Mouse (Mus musculus): ENCODE data around the gene C1qtnf4. TPM values are rescaled to one million over a fixed set of nuclear protein-coding genes. Genes with fewer than 3 reads are reported as not detected.

C1qtnf4 gene
- polyA plus RNA-seq, 1 experiment from 2014 or later = 182 TPM

- ATAC-seq (ENCODE audit: low FRiP score, low read depth) = no peak
These were observed 31.0 kb downstream of the C1qtnf4 start for GRCm38 (mm10) chr2:90916560-90917232.

GRCm38 (mm10) chr2:90917233-90917998, 31.8 kb downstream of the C1qtnf4 start:
- H3K4me2 ChIP-seq = peak overlapping the region; percentile 96
- peak overlapping the region; percentile 79 for H3K4me3 ChIP-seq
- under 1% methylated on average over 66 of the region's 73 CpGs for WGBS
- H3K4me1 ChIP-seq (replicated peaks) = peaks cover 40% of the 10 kb centered on the region
- ATAC-seq (ENCODE audit: low FRiP score, low read depth) = peak; percentile 86
- H3K36me3 ChIP-seq = peaks cover 14% of the 10 kb centered on the region
- H3K9ac ChIP-seq = peak overlapping the region; percentile 95
- H3K27ac ChIP-seq (replicated peaks) = peak overlapping the region; percentile 94
- H3K27me3 ChIP-seq = no peaks in the 10 kb centered on the region
- no peaks in the 10 kb centered on the region for H3K9me3 ChIP-seq

More at GRCm38 (mm10) chr2:90916560-90917232, 31.0 kb downstream of the C1qtnf4 start:
- Histone ChIP-seq H3K27ac (replicated peaks) (peak overlapping the region; percentile 94), H3K4me1 (replicated peaks) (peaks cover 40% of the 10 kb centered on the region), H3K9ac (peak overlapping the region; percentile 95), H3K4me3 (peak overlapping the region; percentile 79), H3K9me3 (no peaks in the 10 kb centered on the region), H3K27me3 (no peaks in the 10 kb centered on the region), H3K4me2 (peak overlapping the region; percentile 96), H3K36me3 (peaks cover 19% of the 10 kb centered on the region)
- 31% methylated on average over 7 of the region's 7 CpGs for WGBS

GRCm38 (mm10) chr2:90917999-90918698, 32.5 kb downstream of the C1qtnf4 start:
- H3K9ac ChIP-seq = peak overlapping the region; percentile 95
- H3K4me2 ChIP-seq = peak overlapping the region; percentile 96
- H3K36me3 ChIP-seq = peaks cover 8% of the 10 kb centered on the region
- H3K4me3 ChIP-seq = peak overlapping the region; percentile 79
- 12% methylated on average over 15 of the region's 16 CpGs for WGBS
- H3K9me3 ChIP-seq = no peaks in the 10 kb centered on the region
- peak overlapping the region; percentile 94 for H3K27ac ChIP-seq (replicated peaks)
- ATAC-seq (ENCODE audit: low FRiP score, low read depth) = peak; percentile 69
- peaks cover 40% of the 10 kb centered on the region for H3K4me1 ChIP-seq (replicated peaks)
- H3K27me3 ChIP-seq = no peaks in the 10 kb centered on the region

- Histone ChIP-seq H3K4me3 (no peak overlapping the region), H3K36me3 (no peaks in the 10 kb centered on the region), H3K27me3 (no peaks in the 10 kb centered on the region), H3K4me1 (replicated peaks) (peaks cover 21% of the 10 kb centered on the region), H3K9me3 (no peaks in the 10 kb centered on the region), H3K4me2 (no peak overlapping the region), H3K9ac (no peak overlapping the region), H3K27ac (replicated peaks) (no peak overlapping the region)
- 95% methylated on average over 1 of the region's 1 CpGs for WGBS
- no peak for ATAC-seq (ENCODE audit: low FRiP score, low read depth)
These were observed 35.5 kb downstream of the C1qtnf4 start for GRCm38 (mm10) chr2:90921178-90921577.

- no peak overlapping the region for H3K9ac ChIP-seq
- no peak overlapping the region for H3K4me3 ChIP-seq
- peaks cover 10% of the 10 kb centered on the region for H3K4me1 ChIP-seq (replicated peaks)
- no peak overlapping the region for H3K27ac ChIP-seq (replicated peaks)
- no peaks in the 10 kb centered on the region for H3K27me3 ChIP-seq
- no peaks in the 10 kb centered on the region for H3K36me3 ChIP-seq
- ATAC-seq (ENCODE audit: low FRiP score, low read depth) = no peak
- 97% methylated on average over 2 of the region's 2 CpGs for WGBS
- H3K4me2 ChIP-seq = no peak overlapping the region
- H3K9me3 ChIP-seq = no peaks in the 10 kb centered on the region
These were observed 37.0 kb downstream of the C1qtnf4 start for GRCm38 (mm10) chr2:90922636-90923035.

GRCm38 (mm10) chr2:90928566-90928965, 42.9 kb downstream of the C1qtnf4 start:
- 88% methylated on average over 13 of the region's 13 CpGs for WGBS
- no peak for ATAC-seq (ENCODE audit: low FRiP score, low read depth)
- no peak overlapping the region for H3K27ac ChIP-seq (replicated peaks)

GRCm38 (mm10) chr2:90931829-90932228, 46.2 kb downstream of the C1qtnf4 start:
- 80% methylated on average over 8 of the region's 8 CpGs for WGBS
- H3K4me2 ChIP-seq = no peak overlapping the region

More at GRCm38 (mm10) chr2:90928566-90928965, 42.9 kb downstream of the C1qtnf4 start:
- Histone ChIP-seq H3K4me3 (no peak overlapping the region), H3K9me3 (no peaks in the 10 kb centered on the region), H3K4me2 (no peak overlapping the region), H3K36me3 (no peaks in the 10 kb centered on the region), H3K27me3 (no peaks in the 10 kb centered on the region), H3K9ac (no peak overlapping the region), H3K4me1 (replicated peaks) (no peaks in the 10 kb centered on the region)

GRCm38 (mm10) chr2:90932273-90932672, 46.6 kb downstream of the C1qtnf4 start:
- 64% methylated on average over 2 of the region's 2 CpGs for WGBS

More at GRCm38 (mm10) chr2:90931829-90932228, 46.2 kb downstream of the C1qtnf4 start:
- Histone ChIP-seq H3K27me3 (no peaks in the 10 kb centered on the region), H3K4me3 (no peak overlapping the region), H3K36me3 (no peaks in the 10 kb centered on the region), H3K27ac (replicated peaks) (no peak overlapping the region), H3K9ac (no peak overlapping the region), H3K4me1 (replicated peaks) (no peaks in the 10 kb centered on the region), H3K9me3 (no peaks in the 10 kb centered on the region)
- no peak for ATAC-seq (ENCODE audit: low FRiP score, low read depth)

GRCm38 (mm10) chr2:90938362-90938761, 52.7 kb downstream of the C1qtnf4 start:
- no peak for ATAC-seq (ENCODE audit: low FRiP score, low read depth)
- Histone ChIP-seq H3K27me3 (no peaks in the 10 kb centered on the region), H3K36me3 (no peaks in the 10 kb centered on the region), H3K9me3 (no peaks in the 10 kb centered on the region), H3K4me1 (replicated peaks) (peaks cover 30% of the 10 kb centered on the region), H3K4me2 (no peak overlapping the region), H3K9ac (no peak overlapping the region), H3K4me3 (no peak overlapping the region), H3K27ac (replicated peaks) (no peak overlapping the region)
- 76% methylated on average over 3 of the region's 3 CpGs for WGBS

More at GRCm38 (mm10) chr2:90932273-90932672, 46.6 kb downstream of the C1qtnf4 start:
- Histone ChIP-seq H3K4me2 (no peak overlapping the region), H3K36me3 (no peaks in the 10 kb centered on the region), H3K4me1 (replicated peaks) (no peaks in the 10 kb centered on the region), H3K27ac (replicated peaks) (no peak overlapping the region), H3K9me3 (no peaks in the 10 kb centered on the region), H3K27me3 (no peaks in the 10 kb centered on the region), H3K4me3 (no peak overlapping the region), H3K9ac (no peak overlapping the region)
- ATAC-seq (ENCODE audit: low FRiP score, low read depth) = no peak

GRCm38 (mm10) chr2:90939750-90940149, 54.1 kb downstream of the C1qtnf4 start:
- no peaks in the 10 kb centered on the region for H3K36me3 ChIP-seq
- H3K4me1 ChIP-seq (replicated peaks) = peaks cover 44% of the 10 kb centered on the region
- peak overlapping the region; percentile 94 for H3K27ac ChIP-seq (replicated peaks)
- H3K4me2 ChIP-seq = peak overlapping the region; percentile 83
- H3K27me3 ChIP-seq = no peaks in the 10 kb centered on the region
- WGBS = 41% methylated on average over 8 of the region's 8 CpGs
- peak overlapping the region; percentile 99 for H3K4me3 ChIP-seq
- peak; percentile 70 for ATAC-seq (ENCODE audit: low FRiP score, low read depth)
- no peaks in the 10 kb centered on the region for H3K9me3 ChIP-seq
- H3K9ac ChIP-seq = peak overlapping the region; percentile 98

Data from hindbrain, embryonic 15.5 days (tissue).